Comparison of ENCODE assay signal across 12 mouse cellular contexts in the genomic region with DNA sequence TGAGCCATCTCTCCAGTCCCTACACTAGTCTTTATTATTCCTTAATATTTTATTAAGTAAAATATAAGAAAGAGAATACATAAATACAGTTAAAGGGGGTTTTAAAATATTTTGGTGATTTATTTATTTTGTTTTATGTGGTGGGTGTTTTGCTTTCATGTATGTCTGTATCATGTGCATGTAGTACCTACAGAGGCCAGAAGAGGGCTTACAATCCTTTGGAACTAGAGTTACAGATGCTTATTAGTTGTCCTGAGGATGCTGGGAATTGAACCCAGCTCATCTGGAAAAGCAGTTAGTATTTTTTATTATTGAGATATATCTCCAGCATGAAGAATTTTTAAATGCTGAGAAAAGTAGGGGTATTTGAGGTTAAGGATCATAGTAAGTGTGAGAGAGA. TPM values are rescaled to one million over a fixed set of nuclear protein-coding genes. Genes with fewer than 3 reads are reported as not detected.
DNase-seq lines count a peak whose midpoint lies in the region; ATAC-seq and TF ChIP-seq lines count a peak whose summit lies in the region.
"Had no signal": no experiment of that assay in that cellular context is flagged by ENCODE, and none has a peak within 500 bp of the region (broad histone marks: within the 10 kb centered on the region; RNA-seq: fewer than 3 reads in every experiment).

No protein-coding gene starts in this region.

- H3K4me2 ChIP-seq in liver, embryonic 14.5 days (ENCODE audit: low read depth), result no peak overlapping the region
- H3K4me2 ChIP-seq in liver, embryonic 11.5 days, result no peak overlapping the region
- H3K4me2 ChIP-seq in kidney, embryonic 16.5 days (replicated peaks; ENCODE audit: low read depth, low read length), result no peak overlapping the region
- H3K4me2 ChIP-seq: limb, embryonic 13.5 days had no signal

- no peak overlapping the region for H3K9ac ChIP-seq in liver, embryonic 14.5 days (replicated peaks)
- H3K9ac ChIP-seq in liver, embryonic 11.5 days (ENCODE audit: low read depth, low read length), result no peak overlapping the region
- no peak overlapping the region for H3K9ac ChIP-seq in kidney, embryonic 16.5 days (replicated peaks; ENCODE audit: low read length)
- H3K9ac ChIP-seq: limb, embryonic 13.5 days had no signal

- no peak for ATAC-seq in liver, embryonic 14.5 days (ENCODE audit: insufficient read depth)
- ATAC-seq in liver, embryonic 11.5 days (replicated peaks; ENCODE audit: low FRiP score), result no peak
- no peak for ATAC-seq in kidney, embryonic 16.5 days (ENCODE audit: low FRiP score, low TSS enrichment)
- ATAC-seq: hindbrain, embryonic 16.5 days had no signal

- peak; percentile 64 for TF ChIP-seq CTCF in liver, embryonic 14.5 days (IDR thresholded peaks at IDR 0.05; ENCODE audit: low read depth)
- 0 out of 2 replicates have a peak, but pooled peaks have one; percentile 2 for TF ChIP-seq CTCF in brain, embryonic 14.5 days (IDR thresholded peaks at IDR 0.05; ENCODE audit: borderline replicate concordance, extremely low read depth, insufficient read depth, insufficient read length)

- DNase-seq in cerebellum, postnatal 14 days, result peak; percentile 24 to 42
- no peak for DNase-seq in cerebellum, adult 9-11 months
- peak in 2 of 3 experiments; percentile 16 to 17 for DNase-seq in liver, embryonic 14.5 days (ENCODE audit: low read depth in 3 of 3, low spot score in 3 of 3)
- DNase-seq in liver, embryonic 11.5 days (ENCODE audit: low spot score), result no peak
- no peak for DNase-seq in brain, embryonic 14.5 days (ENCODE audit: low read depth)
- DNase-seq in retina, embryonic 14.5 days (ENCODE audit: low spot score), result peak; percentile 47
- DNase-seq in gastrocnemius, postnatal 10 days, result no peak
- DNase-seq: cerebellum, adult 8-10 months; spleen, adult 18-20 months had no signal

- no peak overlapping the region for H3K27ac ChIP-seq in liver, embryonic 14.5 days
- no peak overlapping the region for H3K27ac ChIP-seq in liver, embryonic 11.5 days (ENCODE audit: low read depth, low read length)
- no peak overlapping the region for H3K27ac ChIP-seq in kidney, embryonic 16.5 days (ENCODE audit: low read length)
- H3K27ac ChIP-seq: limb, embryonic 13.5 days had no signal

- no peaks in the 10 kb centered on the region for H3K36me3 ChIP-seq in liver, embryonic 14.5 days (replicated peaks; ENCODE audit: control insufficient read depth, insufficient read depth, low read depth)
- H3K36me3 ChIP-seq in liver, embryonic 11.5 days (ENCODE audit: control insufficient read depth, insufficient read depth, low read length), result no peaks in the 10 kb centered on the region
- no peaks in the 10 kb centered on the region; the same call in 1 of the 2 replicates for H3K36me3 ChIP-seq in kidney, embryonic 16.5 days (ENCODE audit: insufficient read depth, low read length)

- no peaks in the 10 kb centered on the region for H3K27me3 ChIP-seq in liver, embryonic 14.5 days (ENCODE audit: control insufficient read depth, insufficient read depth, low read length)
- H3K27me3 ChIP-seq in liver, embryonic 11.5 days (replicated peaks; ENCODE audit: control insufficient read depth, insufficient read depth, low read length), result no peaks in the 10 kb centered on the region
- H3K27me3 ChIP-seq in kidney, embryonic 16.5 days (ENCODE audit: insufficient read depth, low read length), result no peaks in the 10 kb centered on the region
- H3K27me3 ChIP-seq: limb, embryonic 13.5 days had no signal

- no peaks in the 10 kb centered on the region for H3K4me1 ChIP-seq in liver, embryonic 14.5 days (replicated peaks; ENCODE audit: control insufficient read depth in 2 of 2, insufficient read depth in 2 of 2, low read length in 1 of 2)
- H3K4me1 ChIP-seq in liver, embryonic 11.5 days (replicated peaks; ENCODE audit: control insufficient read depth, insufficient read depth, low read length), result no peaks in the 10 kb centered on the region
- peaks cover 4% of the 10 kb centered on the region; the same call in 1 of the 2 replicates for H3K4me1 ChIP-seq in kidney, embryonic 16.5 days (ENCODE audit: insufficient read depth, low read length)

- no peaks in the 10 kb centered on the region for H3K9me3 ChIP-seq in liver, embryonic 14.5 days (ENCODE audit: control insufficient read depth, low read length)
- no peaks in the 10 kb centered on the region for H3K9me3 ChIP-seq in liver, embryonic 11.5 days (ENCODE audit: control insufficient read depth, low read length)
- no peaks in the 10 kb centered on the region for H3K9me3 ChIP-seq in kidney, embryonic 16.5 days (ENCODE audit: low read length)
- H3K9me3 ChIP-seq: limb, embryonic 13.5 days had no signal

- TF ChIP-seq POLR2A in brain, embryonic 14.5 days (IDR thresholded peaks at IDR 0.05; ENCODE audit: borderline replicate concordance, extremely low read depth, insufficient read depth, insufficient read length, poor library complexity, severe bottlenecking), result no peak

- H3K4me3 ChIP-seq in liver, embryonic 14.5 days (ENCODE audit: insufficient read depth in 1 of 2, low read depth in 2 of 2, low read length in 2 of 2), result no peak overlapping the region
- no peak overlapping the region for H3K4me3 ChIP-seq in liver, embryonic 11.5 days (ENCODE audit: low read depth, low read length)
- no peak overlapping the region for H3K4me3 ChIP-seq in kidney, embryonic 16.5 days (ENCODE audit: low read length)
- H3K4me3 ChIP-seq: limb, embryonic 13.5 days had no signal

- no peak for TF ChIP-seq EP300 in liver, embryonic 14.5 days (IDR thresholded peaks at IDR 0.05; ENCODE audit: low read depth)

RNA-seq across cellular contexts. Expression of gene Dtnb, which starts 37.6 kb away (rescaled TPM):
- 13.5 and 16.4 TPM in 2 replicates for polyA plus RNA-seq in liver, embryonic 14.5 days (2012; rRNA removed)
- 17.0 and 23.5 TPM in 2 replicates for polyA plus RNA-seq in liver, embryonic 14.5 days (2014; fragmentation: Nextera tagmentation; extraction: Ambion mirVana)
- polyA plus RNA-seq in liver, embryonic 11.5 days (2014; fragmentation: Nextera tagmentation; extraction: Ambion mirVana), result 25.4 and 27.0 TPM in 2 replicates
- 60.1 and 61.1 TPM in 2 replicates for polyA plus RNA-seq in brain, embryonic 14.5 days (2012; rRNA removed)
- 40.7 and 45.5 TPM in 2 replicates for polyA plus RNA-seq in kidney, embryonic 16.5 days (2015; fragmentation: Nextera tagmentation; extraction: Ambion mirVana)
- 1 to 10 TPM; 4.9 to 8.4 TPM for total RNA-seq in gastrocnemius, postnatal 10 days (2021)

Comparison
In these comparisons a context has a peak if more than half of its experiments do, and no peak if none do; other contexts are left out.
1. DNase-seq: peak in cerebellum, postnatal 14 days (2 of 2), liver, embryonic 14.5 days (2 of 3) and retina, embryonic 14.5 days (single experiment); none in cerebellum, adult 9-11 months (single experiment), liver, embryonic 11.5 days (single experiment), brain, embryonic 14.5 days (single experiment) and gastrocnemius, postnatal 10 days (single experiment).